Mouse (Mus musculus) heart, adult 10 weeks (tissue): ENCODE results near the gene Snx1. TPM values are rescaled to one million over a fixed set of nuclear protein-coding genes. Genes with fewer than 3 reads are reported as not detected.

Source experiments
- polyA plus RNA-seq: library from polyadenylated mRNA; stranded (reverse); fragments of 350-450 nt; fragmentation: Illumina TruSeq; extraction: RNeasy Lipid Tissue Mini Kit (QIAGEN cat#74804); gene quantifications from one replicate; pipeline ENCODE4 v1.2.3, GENCODE M21; 2014; ENCODE audit warnings: low read depth, low replicate concordance

The Snx1 gene
- polyA plus RNA-seq: 34.2 TPM

GRCm38 (mm10) chr9:66126456-66127192, at the start of gene Snx1, which contains the start of gene Ciao2a:
Gene Snx1, minus strand, starts transcription at chr9:66126587.
Gene Ciao2a, plus strand, starts transcription at chr9:66126611.

GRCm38 (mm10) chr9:66157958-66158830, 31.8 kb upstream of the Snx1 start, which contains the start of gene Dapk2:
Gene Dapk2, plus strand, starts transcription at chr9:66158223.

GRCm38 (mm10) chr9:66069583-66069982, 56.8 kb downstream of the Snx1 start, which contains the start of gene Snx22:
Gene Snx22, minus strand, starts transcription at chr9:66069719.

GRCm38 (mm10) chr9:66059583-66060307, 66.6 kb downstream of the Snx1 start, which contains the start of gene Ppib:
Gene Ppib, plus strand, starts transcription at chr9:66060222.

Other genes with a start within 250 kb of the Snx1 start
- gene Pclaf, start 236.3 kb downstream of the Snx1 start, polyA plus RNA-seq: 0.45 TPM
- gene Trip4, start 217.8 kb downstream of the Snx1 start, polyA plus RNA-seq: 17.8 TPM
- gene Csnk1g1, start 217.7 kb downstream of the Snx1 start, polyA plus RNA-seq: 5.3 TPM
- gene Ppib, start 66.4 kb downstream of the Snx1 start, polyA plus RNA-seq: 152 TPM
- gene Snx22, start 56.9 kb downstream of the Snx1 start, polyA plus RNA-seq: 0.24 TPM
- gene Ciao2a, start within 50 bp of the Snx1 start, polyA plus RNA-seq: 67.7 TPM
- 4.5 TPM for gene Dapk2, start 31.6 kb upstream of the Snx1 start, polyA plus RNA-seq
- gene Herc1, start 223.9 kb upstream of the Snx1 start, polyA plus RNA-seq: 21.7 TPM